Mouse (Mus musculus): ENCODE results near the gene 2810408A11Rik.

Gene 2810408A11Rik

DNA sequence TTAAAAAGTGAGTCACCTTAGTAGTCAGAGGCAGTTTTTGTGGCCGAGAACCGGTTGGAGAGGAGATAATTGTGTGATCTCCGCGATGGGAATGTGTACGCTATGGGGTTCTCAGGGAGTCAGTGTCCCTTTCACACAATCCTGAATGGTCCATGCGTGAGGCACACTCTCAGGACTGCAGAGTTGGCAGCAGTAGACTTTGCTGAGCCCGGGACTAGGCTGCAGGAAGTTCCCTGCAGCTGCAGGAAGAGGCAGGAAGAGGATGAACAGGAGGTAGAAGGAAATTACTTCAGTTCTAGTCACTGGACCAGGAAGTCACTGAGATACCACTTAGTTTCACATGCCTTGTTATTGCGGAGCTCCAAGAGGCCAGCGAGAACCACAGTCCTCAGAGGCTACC, 51.7 kb downstream of the 2810408A11Rik start:
- no peak for DNase-seq (ENCODE audit: low read depth, low spot score)

DNA sequence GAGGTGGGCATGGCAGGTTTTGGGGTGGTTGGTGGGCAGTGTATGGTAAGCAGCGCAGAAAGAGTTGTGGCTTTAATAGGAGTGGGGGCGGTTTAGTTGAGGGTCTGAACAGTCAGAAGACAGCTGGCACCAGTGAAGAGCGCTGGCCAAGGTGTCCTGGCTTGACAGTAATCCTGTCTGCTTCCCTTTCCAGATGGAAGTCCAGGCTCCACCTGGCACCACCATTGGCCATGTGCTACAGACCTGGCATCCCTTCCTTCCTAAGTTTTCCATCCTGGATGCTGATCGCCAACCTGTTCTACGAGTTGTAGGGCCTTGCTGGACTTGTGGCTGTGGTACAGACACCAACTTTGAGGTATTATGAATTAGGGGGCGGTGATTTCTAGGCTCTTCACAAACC, 52.8 kb downstream of the 2810408A11Rik start:
- DNase-seq (ENCODE audit: low read depth, low spot score) = no peak

Measured in brain, embryonic 18.5 days (tissue).